Mouse (Mus musculus): ENCODE data around the gene Trio.

GRCm38 (mm10) chr15:27793284-27793683, 232.4 kb downstream of the Trio start:
- no peak for TF ChIP-seq GATA1 (IDR thresholded peaks at IDR 0.05; ENCODE audit: low read length)
- TF ChIP-seq TAL1 (IDR thresholded peaks at IDR 0.05; ENCODE audit: low read length) = no peak
